Mouse (Mus musculus) frontal cortex, postnatal 36 days (tissue): ENCODE data around the gene Gon7.

Source experiments
- DNase-seq, 2 experiments: peaks; one replicate each; pipeline ENCODE4 v3.0.0; 2022; ENCODE audit warnings: low spot score in 2 of 2

The Gon7 gene

DNA sequence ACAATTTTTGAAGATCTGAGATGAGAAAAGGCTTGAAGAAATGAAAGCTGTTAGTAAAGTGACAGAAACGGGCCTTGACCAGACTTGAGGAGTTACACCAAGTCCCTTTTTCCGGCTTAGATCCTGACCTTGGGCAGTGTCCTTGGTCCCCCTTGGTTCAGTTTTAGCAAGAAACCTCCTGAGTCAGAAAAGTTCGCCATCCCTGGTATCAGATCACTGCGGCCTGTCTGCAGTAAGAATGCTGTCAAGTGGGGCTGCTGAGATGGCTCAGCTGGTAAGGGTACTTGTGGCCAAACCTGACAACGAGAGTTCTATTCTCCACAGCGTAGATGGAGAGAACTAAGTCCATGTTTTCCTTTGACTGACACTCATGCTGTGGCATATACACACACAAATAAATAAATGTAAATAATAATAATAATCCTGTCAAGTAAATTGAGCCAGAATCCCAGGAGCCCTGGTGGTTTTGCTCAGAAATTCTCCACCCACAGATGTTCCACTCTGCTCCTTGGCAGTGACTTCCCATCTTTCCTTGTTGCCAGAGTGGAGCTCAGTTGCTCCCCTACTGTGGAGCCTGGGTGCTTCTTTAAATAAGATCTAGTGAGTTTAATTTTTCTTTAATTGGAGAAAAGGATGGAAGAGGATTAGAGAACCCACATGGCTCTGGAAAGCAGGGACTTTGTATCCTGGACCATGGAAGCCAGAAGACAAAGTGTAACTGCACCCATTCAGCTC is 51.5 kb downstream of the Gon7 start:
- peak in 1 of 2 experiments; percentile 35 for DNase-seq

DNA sequence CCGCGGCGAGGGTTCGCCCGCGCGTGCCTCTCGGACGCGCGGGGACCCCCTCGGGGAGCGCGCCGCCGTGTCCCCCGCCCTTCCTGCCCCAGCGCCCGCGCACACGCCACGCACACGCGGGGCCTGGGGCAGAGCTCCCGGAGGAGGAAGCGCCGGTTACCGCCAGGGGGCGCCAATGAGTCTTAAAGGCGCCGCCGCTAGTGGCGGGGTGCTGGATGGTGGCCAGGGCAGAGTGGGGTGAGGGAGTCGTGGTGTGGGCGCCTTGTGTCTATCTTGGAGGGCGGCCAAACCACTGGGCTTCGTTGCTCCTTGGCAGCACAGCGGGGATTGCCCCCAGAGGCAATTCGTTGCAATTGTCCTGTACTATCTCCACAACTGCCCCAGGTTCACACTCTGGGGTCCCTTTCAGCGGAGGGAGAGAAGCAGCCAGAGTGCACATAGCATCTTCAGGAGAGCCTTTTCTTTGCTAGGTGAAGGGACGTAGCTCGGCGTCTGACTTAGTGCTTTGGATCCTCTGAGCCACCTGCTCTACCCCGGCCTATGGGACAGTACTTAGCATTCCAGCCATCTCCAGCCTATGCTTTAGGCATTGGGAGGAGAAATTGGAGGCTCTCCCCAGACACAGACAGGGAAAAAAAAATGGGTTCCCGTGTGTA is 52.3 kb downstream of the Gon7 start:
- peak; percentile 86 to 91 for DNase-seq

DNA sequence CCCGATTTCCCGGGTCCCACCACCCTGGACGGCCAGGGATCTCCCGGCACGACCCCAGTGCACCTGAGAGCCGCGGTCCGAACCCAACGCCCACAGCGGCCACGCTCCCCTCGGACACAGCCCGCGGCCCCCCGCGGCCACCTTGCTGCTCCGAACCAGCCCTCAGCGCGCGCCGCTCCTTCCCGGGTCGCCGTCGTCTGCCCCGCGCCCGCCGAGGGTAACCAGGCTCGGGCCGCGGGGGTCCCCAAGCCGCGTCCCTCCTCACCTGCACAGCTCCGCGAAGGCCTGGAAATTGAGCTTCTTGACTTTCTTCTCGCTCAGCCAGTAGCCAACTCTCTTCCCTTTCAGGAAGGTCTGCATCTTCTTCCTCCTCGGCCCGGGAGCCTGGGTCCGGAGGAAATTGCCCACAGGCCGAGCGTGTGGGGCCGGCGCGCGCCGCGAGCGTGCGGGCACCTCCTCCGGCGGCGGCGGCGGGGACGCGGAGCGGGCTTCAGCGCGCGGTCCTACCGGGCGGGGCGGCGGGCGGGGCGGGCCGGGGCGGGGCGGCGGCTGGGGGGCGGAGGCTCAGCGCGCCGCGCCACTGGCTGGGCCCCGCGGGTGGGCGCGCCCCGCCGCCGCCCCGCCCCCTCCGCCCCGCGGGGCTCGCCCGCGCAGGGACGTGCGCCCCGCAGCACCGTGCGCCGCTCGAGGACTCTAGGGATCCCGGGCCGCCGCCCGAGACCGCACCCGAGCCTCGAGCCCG is 53.0 kb downstream of the Gon7 start, which contains the start of gene Itpk1:
Gene Itpk1 (minus strand): TSS at position 474 of the 742 bp plus-strand sequence.
- DNase-seq, result peak; percentile 35 to 49

DNA sequence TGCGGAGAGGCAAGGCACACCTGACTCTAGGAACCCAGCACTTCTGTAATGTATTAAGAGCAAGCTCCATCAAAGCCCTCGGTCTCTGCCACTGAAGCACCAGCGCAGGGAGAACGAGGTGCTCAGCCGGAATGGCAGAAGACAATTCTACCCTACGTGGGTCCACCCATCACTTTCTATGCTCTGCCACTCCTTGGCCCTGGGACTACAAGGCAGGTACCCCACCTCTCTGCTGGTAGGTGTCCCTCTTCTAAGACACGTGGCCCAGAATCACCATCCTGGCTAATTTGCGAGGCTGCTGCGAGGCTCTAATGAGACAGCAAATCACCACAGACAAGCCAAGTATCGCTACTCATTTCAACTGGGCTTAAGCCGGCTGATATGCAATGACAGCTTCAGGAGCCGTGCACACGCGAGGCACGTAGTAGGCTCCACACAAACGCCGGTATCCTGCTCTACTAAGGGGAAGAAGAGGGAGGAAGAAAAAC is 53.6 kb downstream of the Gon7 start:
- no peak for DNase-seq

DNA sequence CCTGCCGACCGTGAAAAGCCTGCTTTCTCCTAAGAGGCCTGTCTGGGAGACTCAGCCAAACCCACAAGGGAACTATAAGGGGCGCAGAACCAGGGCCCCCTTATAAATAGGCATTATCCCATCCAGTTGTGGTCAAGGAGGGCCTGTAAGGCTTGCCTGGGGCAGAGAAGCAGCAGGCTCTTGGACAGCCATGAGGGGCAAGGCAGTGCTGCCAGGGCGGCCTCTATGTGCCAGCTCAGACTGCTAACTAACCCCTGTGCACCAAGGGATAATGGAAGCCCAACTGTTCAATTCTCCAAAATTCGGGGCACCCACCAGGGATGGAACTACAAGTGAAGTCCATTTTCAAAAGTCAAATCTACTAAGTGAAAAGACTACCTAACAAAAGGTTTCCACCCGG is 54.2 kb downstream of the Gon7 start:
- DNase-seq, result peak in 1 of 2 experiments; percentile 24
